In the genomic region with DNA sequence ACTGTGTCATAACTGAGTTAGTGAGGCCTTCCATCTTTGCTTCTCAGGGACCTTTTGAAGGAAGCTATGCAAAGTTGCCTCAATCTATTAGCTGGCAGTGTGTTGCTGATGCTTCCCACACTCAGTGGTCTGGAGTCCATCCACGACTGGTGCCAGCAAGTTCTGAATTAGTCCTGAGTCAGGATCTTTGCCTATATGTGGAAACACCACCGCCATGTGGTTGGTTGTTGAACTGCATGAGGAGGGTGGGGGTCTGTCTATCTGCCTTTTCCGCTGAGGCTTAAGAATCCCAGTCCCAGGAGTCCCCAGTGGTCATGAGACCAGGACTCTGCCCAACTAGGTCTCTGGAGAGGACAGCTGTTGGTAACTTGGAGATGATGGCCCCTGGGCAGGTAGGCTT, we compare ENCODE assay signal across 8 mouse cellular contexts. TPM values are rescaled to one million over a fixed set of nuclear protein-coding genes. Genes with fewer than 3 reads are reported as not detected.
DNase-seq lines count a peak whose midpoint lies in the region; ATAC-seq and TF ChIP-seq lines count a peak whose summit lies in the region.
"Had no signal": no experiment of that assay in that cellular context is flagged by ENCODE, and none has a peak within 500 bp of the region (broad histone marks: within the 10 kb centered on the region; RNA-seq: fewer than 3 reads in every experiment).

No protein-coding gene starts in this region.

- intact Hi-C loops in left cerebral cortex, adult 2 months (cut with DNase I), result no loop called here

- TF ChIP-seq POLR2A in small intestine, adult 2 months (IDR thresholded peaks at IDR 0.05; ENCODE audit: low read depth, low read length), result no peak

- H3K27ac ChIP-seq in left cerebral cortex, adult 2 months, result no peak overlapping the region
- H3K27ac ChIP-seq in intestine, embryonic 14.5 days (ENCODE audit: low read depth), result no peak overlapping the region
- 0 out of 2 replicates have a peak overlapping the region, but pooled peaks have one; percentile 31 for H3K27ac ChIP-seq in liver, embryonic 15.5 days (replicated peaks)
- no peak overlapping the region for H3K27ac ChIP-seq in small intestine, adult 2 months (ENCODE audit: insufficient read depth, low read depth, low read length)
- H3K27ac ChIP-seq: neural tube, embryonic 12.5 days had no signal

- no peak overlapping the region for H3K9ac ChIP-seq in intestine, embryonic 14.5 days (ENCODE audit: low read length)
- H3K9ac ChIP-seq in liver, embryonic 15.5 days, result no peak overlapping the region
- H3K9ac ChIP-seq: neural tube, embryonic 12.5 days had no signal

- 11% methylated on average over 3 of the region's 3 CpGs for WGBS in intestine, embryonic 14.5 days
- 11% methylated on average over 3 of the region's 3 CpGs for WGBS in liver, embryonic 15.5 days (ENCODE audit: insufficient replicate concordance)
- WGBS in small intestine, adult 2 months, result 24% methylated on average over 3 of the region's 3 CpGs

- no peak overlapping the region for H3K4me3 ChIP-seq in left cerebral cortex, adult 2 months
- no peak overlapping the region for H3K4me3 ChIP-seq in intestine, embryonic 14.5 days (ENCODE audit: low read depth, low read length)
- H3K4me3 ChIP-seq in liver, embryonic 15.5 days (replicated peaks), result no peak overlapping the region
- H3K4me3 ChIP-seq in small intestine, adult 2 months (ENCODE audit: low read depth, low read length), result no peak overlapping the region
- H3K4me3 ChIP-seq: neural tube, embryonic 12.5 days had no signal

- peak; percentile 72 for TF ChIP-seq CTCF in left cerebral cortex, adult 2 months (IDR thresholded peaks at IDR 0.05)
- TF ChIP-seq CTCF in small intestine, adult 2 months (IDR thresholded peaks at IDR 0.05; ENCODE audit: extremely low read depth, insufficient read length, insufficient replicate concordance, low read depth, low read length), result peak; percentile 59; the same call in 1 of the 2 replicates

- no peaks in the 10 kb centered on the region for H3K9me3 ChIP-seq in intestine, embryonic 14.5 days (ENCODE audit: control insufficient read depth, low read length)
- no peaks in the 10 kb centered on the region for H3K9me3 ChIP-seq in liver, embryonic 15.5 days (replicated peaks)
- H3K9me3 ChIP-seq: neural tube, embryonic 12.5 days had no signal

- H3K4me2 ChIP-seq in intestine, embryonic 14.5 days (ENCODE audit: low read length), result no peak overlapping the region
- no peak overlapping the region for H3K4me2 ChIP-seq in liver, embryonic 15.5 days
- H3K4me2 ChIP-seq: neural tube, embryonic 12.5 days had no signal

- no peaks in the 10 kb centered on the region for H3K27me3 ChIP-seq in intestine, embryonic 14.5 days (replicated peaks; ENCODE audit: control insufficient read depth, insufficient read depth, low read length)
- H3K27me3 ChIP-seq in liver, embryonic 15.5 days, result no peaks in the 10 kb centered on the region
- no peaks in the 10 kb centered on the region for H3K27me3 ChIP-seq in small intestine, adult 2 months (ENCODE audit: control insufficient read depth, insufficient read depth, low read length)
- H3K27me3 ChIP-seq: neural tube, embryonic 12.5 days had no signal

- ATAC-seq in intestine, embryonic 14.5 days (replicated peaks; ENCODE audit: low FRiP score, low TSS enrichment, low read depth), result no peak
- ATAC-seq in liver, embryonic 15.5 days (ENCODE audit: insufficient read depth), result no peak

- H3K36me3 ChIP-seq in intestine, embryonic 14.5 days (ENCODE audit: control insufficient read depth, insufficient read depth, low read length), result no peaks in the 10 kb centered on the region
- H3K36me3 ChIP-seq in liver, embryonic 15.5 days (replicated peaks), result no peaks in the 10 kb centered on the region
- H3K36me3 ChIP-seq in small intestine, adult 2 months (ENCODE audit: control insufficient read depth, insufficient read depth, low read length), result no peaks in the 10 kb centered on the region
- H3K36me3 ChIP-seq: neural tube, embryonic 12.5 days had no signal

- DNase-seq in left cerebral cortex, adult 2 months (ENCODE audit: extremely low spot score in 1 of 2, low spot score in 2 of 2), result peak; percentile 43 to 44
- DNase-seq in left cerebral cortex, adult 11 months (ENCODE audit: low spot score), result no peak
- DNase-seq in Muller cell, postnatal 12 days (ENCODE audit: inconsistent ontology term), result peak; percentile 60
- peak; percentile 83 for DNase-seq in embryo, embryonic 10.5 days (ENCODE audit: low spot score)
- DNase-seq in intestine, embryonic 14.5 days (ENCODE audit: low spot score), result peak; percentile 89

- H3K4me1 ChIP-seq in intestine, embryonic 14.5 days (replicated peaks; ENCODE audit: control insufficient read depth, insufficient read depth, low read length), result peaks cover 7% of the 10 kb centered on the region; the same call in 1 of the 2 replicates
- H3K4me1 ChIP-seq in liver, embryonic 15.5 days (replicated peaks), result peaks cover 42% of the 10 kb centered on the region
- peaks cover 2% of the 10 kb centered on the region; the same call in 1 of the 2 replicates for H3K4me1 ChIP-seq in small intestine, adult 2 months (ENCODE audit: control insufficient read depth, insufficient read depth, insufficient read length, low read length)

RNA-seq across cellular contexts. Expression of a gene that starts 9.8 kb away (rescaled TPM):
- 10 to 100 TPM; 62.4 to 67.4 TPM for total RNA-seq in left cerebral cortex, adult 2 months (2021)
- 129 and 135 TPM in 2 replicates for polyA plus RNA-seq in intestine, embryonic 14.5 days (2014; fragmentation: Nextera tagmentation; extraction: Ambion mirVana)
- 55.1 and 64.6 TPM in 2 replicates for polyA plus RNA-seq in liver, embryonic 15.5 days (2015; fragmentation: Nextera tagmentation; extraction: Ambion mirVana)
- polyA plus RNA-seq in small intestine, adult 2 months (2012; rRNA removed), result 61.1 and 96.8 TPM in 2 replicates

RNA-seq across cellular contexts. Expression of a gene that starts 16.4 kb away (rescaled TPM):
- not detected for total RNA-seq in left cerebral cortex, adult 2 months (2021)
- polyA plus RNA-seq in intestine, embryonic 14.5 days (2014; fragmentation: Nextera tagmentation; extraction: Ambion mirVana), result not detected in 2 replicates
- not detected in 2 replicates for polyA plus RNA-seq in liver, embryonic 15.5 days (2015; fragmentation: Nextera tagmentation; extraction: Ambion mirVana)
- polyA plus RNA-seq in small intestine, adult 2 months (2012; rRNA removed), result not detected in 2 replicates
- polyA plus RNA-seq: neural tube, embryonic 12.5 days had no signal

RNA-seq across cellular contexts. Expression of a gene that starts 34.2 kb away (rescaled TPM):
- 1 to 10 TPM; 1.3 to 1.8 TPM for total RNA-seq in left cerebral cortex, adult 2 months (2021)
- polyA plus RNA-seq in intestine, embryonic 14.5 days (2014; fragmentation: Nextera tagmentation; extraction: Ambion mirVana), result 47.5 and 53.8 TPM in 2 replicates
- 55.6 and 63.7 TPM in 2 replicates for polyA plus RNA-seq in liver, embryonic 15.5 days (2015; fragmentation: Nextera tagmentation; extraction: Ambion mirVana)
- polyA plus RNA-seq in small intestine, adult 2 months (2012; rRNA removed), result 288 and 515 TPM in 2 replicates

RNA-seq across cellular contexts. Expression of a gene that starts 53.6 kb away (rescaled TPM):
- total RNA-seq in left cerebral cortex, adult 2 months (2021), result 10 to 100 TPM; 23.8 to 23.9 TPM
- 21.6 and 24.3 TPM in 2 replicates for polyA plus RNA-seq in intestine, embryonic 14.5 days (2014; fragmentation: Nextera tagmentation; extraction: Ambion mirVana)
- polyA plus RNA-seq in liver, embryonic 15.5 days (2015; fragmentation: Nextera tagmentation; extraction: Ambion mirVana), result 2.8 and 3.1 TPM in 2 replicates
- polyA plus RNA-seq in small intestine, adult 2 months (2012; rRNA removed), result 19.6 and 21.6 TPM in 2 replicates

RNA-seq across cellular contexts. Expression of a gene that starts 58.2 kb away (rescaled TPM):
- 10 to 100 TPM; 72.4 to 78.9 TPM for total RNA-seq in left cerebral cortex, adult 2 months (2021)
- polyA plus RNA-seq in intestine, embryonic 14.5 days (2014; fragmentation: Nextera tagmentation; extraction: Ambion mirVana), result 39.7 and 41.3 TPM in 2 replicates
- polyA plus RNA-seq in liver, embryonic 15.5 days (2015; fragmentation: Nextera tagmentation; extraction: Ambion mirVana), result 1.2 and 1.7 TPM in 2 replicates
- polyA plus RNA-seq in small intestine, adult 2 months (2012; rRNA removed), result 5.0 and 7.7 TPM in 2 replicates
